Mouse (Mus musculus): ENCODE measurements around the gene Eno3.

DNA sequence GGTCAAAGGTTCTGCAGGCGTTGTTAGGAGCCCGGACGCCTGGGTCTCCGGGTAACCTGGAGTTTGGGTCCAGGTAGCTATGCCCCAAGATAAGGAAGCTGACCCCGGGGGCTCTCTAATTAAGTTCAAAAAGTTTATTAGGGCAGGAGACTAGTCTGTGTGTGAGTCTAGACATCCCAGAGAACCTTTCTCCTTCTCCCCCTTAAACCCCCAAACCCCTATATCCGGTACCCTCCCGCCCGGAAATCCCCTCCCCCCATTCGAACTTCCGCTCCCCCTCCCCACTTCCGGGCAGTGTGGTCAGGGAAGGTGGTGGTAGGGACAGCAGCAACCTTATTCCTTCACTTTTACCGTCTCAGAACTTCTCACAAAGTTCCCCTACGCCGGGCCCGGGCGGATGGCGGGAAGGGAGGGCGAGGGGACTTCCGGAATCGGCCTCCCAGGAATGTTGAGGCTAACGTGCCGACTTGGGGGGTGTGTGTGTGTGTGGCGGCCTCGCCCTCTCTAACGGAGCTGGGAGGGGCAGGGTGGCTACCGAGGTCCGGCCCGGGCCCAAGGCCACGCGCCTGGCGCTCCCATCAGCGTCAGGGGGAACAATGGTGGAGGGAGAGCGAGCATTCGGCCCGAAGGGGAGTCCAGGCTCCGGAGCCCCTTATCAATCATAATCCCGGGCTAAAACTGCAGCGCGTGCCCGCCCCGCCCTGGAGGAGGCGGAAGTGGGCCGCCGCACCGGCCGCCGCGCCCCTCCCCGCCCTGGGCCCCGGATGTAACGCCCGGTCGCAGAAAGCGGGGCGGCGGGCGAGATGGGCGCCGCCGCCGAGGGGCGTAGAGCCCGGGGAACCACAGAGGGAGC is 3.4 kb upstream of the Eno3 start:
- no peak for TF ChIP-seq CTCF (IDR thresholded peaks at IDR 0.05; ENCODE audit: control insufficient read depth, insufficient read depth, insufficient replicate concordance, low read depth, low read length)
- TF ChIP-seq POLR2A (IDR thresholded peaks at IDR 0.05; ENCODE audit: control insufficient read depth, low read depth, low read length) = no peak; the same call in 1 of the 2 replicates

All from testis, adult 2 months (tissue).